Mouse (Mus musculus) neural tube, embryonic 10.5 days (tissue): ENCODE data around the gene Tmem178b.

Source experiments
- DNase-seq: peaks from one replicate; pipeline ENCODE4 v3.0.0-alpha.2; 2017; ENCODE audit warnings: low spot score; ENCODE audit errors: extremely low spot score

Tmem178b gene

GRCm38 (mm10) chr6:39872901-39873591 is at the start of gene Tmem178b:
Gene Tmem178b, plus strand, starts transcription at chr6:39873271.
- DNase-seq = no peak

- no peak for DNase-seq
Measured at GRCm38 (mm10) chr6:39828736-39829135, 44.3 kb upstream of the Tmem178b start.

- DNase-seq = no peak
Measured at GRCm38 (mm10) chr6:39843698-39844342, 29.3 kb upstream of the Tmem178b start.

- no peak for DNase-seq
Measured at GRCm38 (mm10) chr6:39847538-39847937, 25.5 kb upstream of the Tmem178b start.

GRCm38 (mm10) chr6:39848766-39849165 is 24.3 kb upstream of the Tmem178b start:
- no peak for DNase-seq

GRCm38 (mm10) chr6:39849667-39850066 is 23.4 kb upstream of the Tmem178b start:
- DNase-seq = no peak

- DNase-seq = peak; percentile 70
Measured at GRCm38 (mm10) chr6:39870271-39871135, 2.6 kb upstream of the Tmem178b start.

- DNase-seq = peak; percentile 70
Measured at GRCm38 (mm10) chr6:39871381-39872305, 1.4 kb upstream of the Tmem178b start.

- DNase-seq = peak; percentile 76
Measured at GRCm38 (mm10) chr6:39872306-39872900, 668 bp upstream of the Tmem178b start.

- peak; percentile 22 for DNase-seq
Measured at GRCm38 (mm10) chr6:39875186-39875585, 2.1 kb downstream of the Tmem178b start.

GRCm38 (mm10) chr6:39876444-39876843 is 3.4 kb downstream of the Tmem178b start:
- DNase-seq = no peak

GRCm38 (mm10) chr6:39890811-39891210 is 17.7 kb downstream of the Tmem178b start:
- no peak for DNase-seq

- DNase-seq = no peak
Measured at GRCm38 (mm10) chr6:39896500-39896899, 23.4 kb downstream of the Tmem178b start.

- no peak for DNase-seq
Measured at GRCm38 (mm10) chr6:39899231-39899630, 26.2 kb downstream of the Tmem178b start.

GRCm38 (mm10) chr6:39903220-39903773 is 30.2 kb downstream of the Tmem178b start:
- no peak for DNase-seq

GRCm38 (mm10) chr6:39903845-39904244 is 30.8 kb downstream of the Tmem178b start:
- DNase-seq = no peak

GRCm38 (mm10) chr6:39914956-39915355 is 41.9 kb downstream of the Tmem178b start:
- DNase-seq = no peak

- no peak for DNase-seq
Measured at GRCm38 (mm10) chr6:39915636-39916281, 42.7 kb downstream of the Tmem178b start.

- DNase-seq = no peak
Measured at GRCm38 (mm10) chr6:39916514-39916913, 43.4 kb downstream of the Tmem178b start.

GRCm38 (mm10) chr6:39917242-39917641 is 44.2 kb downstream of the Tmem178b start:
- no peak for DNase-seq
